Mouse (Mus musculus) thymus, postnatal 0 days (tissue): ENCODE results near the gene Eps15l1. TPM values are rescaled to one million over a fixed set of nuclear protein-coding genes. Genes with fewer than 3 reads are reported as not detected.

Experiments used
- DNase-seq: peaks from one replicate; pipeline ENCODE4 v3.0.0-alpha.2; 2015; ENCODE audit warnings: low spot score
- polyA plus RNA-seq: library from polyadenylated mRNA; unstranded; fragments of >200 nt; fragmentation: Nextera tagmentation; extraction: Ambion mirVana; gene quantifications from 2 replicates; pipeline ENCODE4 v1.2.1, GENCODE M21; 2015

Gene Eps15l1
- polyA plus RNA-seq, 1 experiment from 2014 or later = 35.3 TPM

- DNase-seq = no peak
Observed at GRCm38 (mm10) chr8:72320803-72321583, 100.3 kb downstream of the Eps15l1 start.

- DNase-seq = peak; percentile 18
Observed at GRCm38 (mm10) chr8:72319921-72320802, 101.1 kb downstream of the Eps15l1 start.

DNA sequence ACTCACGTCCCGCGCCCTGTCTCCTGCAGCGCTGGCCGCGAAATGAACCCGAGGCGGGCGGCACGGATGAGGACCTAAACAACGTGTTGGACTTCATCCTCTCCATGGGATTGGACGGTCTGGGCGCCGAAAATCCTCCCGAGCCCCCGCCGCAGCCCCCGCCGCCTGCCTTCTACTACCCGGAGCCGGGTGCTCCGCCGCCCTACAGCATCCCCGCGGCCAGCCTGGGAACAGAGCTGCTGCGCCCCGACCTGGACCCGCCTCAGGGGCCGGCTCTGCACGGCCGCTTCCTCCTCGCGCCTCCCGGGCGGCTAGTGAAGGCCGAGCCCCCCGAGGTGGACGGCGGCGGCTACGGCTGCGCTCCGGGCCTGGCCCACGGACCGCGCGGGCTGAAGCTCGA, 101.9 kb downstream of the Eps15l1 start:
- no peak for DNase-seq

DNA sequence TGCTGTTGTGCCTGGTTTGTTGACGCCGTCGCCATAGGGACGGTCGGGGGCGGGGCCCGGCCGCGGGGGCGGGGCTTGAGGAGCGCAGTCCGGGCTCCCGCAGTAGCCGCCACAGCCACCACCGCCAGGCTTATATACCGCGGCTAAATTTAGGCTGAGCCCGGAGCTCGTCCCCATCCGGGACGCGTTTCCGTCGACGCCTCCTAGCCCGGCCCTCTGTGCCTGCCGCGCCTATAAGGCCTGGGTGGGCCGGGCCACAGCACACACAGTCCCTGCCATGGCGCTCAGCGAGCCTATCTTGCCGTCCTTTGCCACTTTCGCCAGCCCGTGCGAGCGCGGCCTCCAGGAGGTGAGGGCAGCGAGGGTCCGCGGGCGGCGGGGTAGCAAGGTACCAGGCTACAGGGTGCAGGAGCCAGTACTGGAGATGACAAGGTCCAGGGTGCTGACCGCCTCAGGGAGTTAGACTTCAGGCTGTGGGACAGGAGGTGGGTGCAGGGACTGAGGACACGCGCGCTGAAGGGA, 102.4 kb downstream of the Eps15l1 start, which contains the start of gene Klf2:
Gene Klf2, plus strand, starts transcription at position 233 of the 522 bp plus-strand sequence.
- DNase-seq = peak; percentile 90

DNA sequence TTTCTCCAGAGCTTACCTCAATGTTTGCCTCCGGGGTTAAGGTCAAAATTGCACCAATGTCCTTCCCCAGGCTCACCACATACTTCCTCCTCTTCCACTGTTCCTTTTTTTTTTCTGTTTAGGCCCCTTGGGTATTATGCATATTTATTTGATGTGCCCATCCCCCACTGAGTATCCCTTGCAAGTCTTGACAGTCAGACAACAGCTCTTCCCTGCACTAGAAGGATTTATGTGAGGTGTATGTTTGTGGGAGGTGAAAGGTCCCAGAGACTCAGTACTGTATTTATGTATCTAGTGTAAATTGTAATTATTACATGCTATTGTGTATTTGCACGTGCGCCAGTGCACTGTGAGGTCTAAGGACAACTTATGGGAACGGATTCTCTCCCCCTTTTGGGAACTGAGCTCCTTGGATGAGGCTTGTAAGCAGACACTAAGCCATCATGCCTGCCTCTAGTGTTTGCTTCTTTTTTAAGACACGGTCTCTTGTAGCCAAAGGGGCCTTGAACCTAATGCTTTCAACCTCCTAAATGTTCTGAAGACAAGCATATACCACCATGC, 103.4 kb downstream of the Eps15l1 start:
- no peak for DNase-seq

GRCm38 (mm10) chr8:72316053-72316695, 105.1 kb downstream of the Eps15l1 start:
- no peak for DNase-seq

DNA sequence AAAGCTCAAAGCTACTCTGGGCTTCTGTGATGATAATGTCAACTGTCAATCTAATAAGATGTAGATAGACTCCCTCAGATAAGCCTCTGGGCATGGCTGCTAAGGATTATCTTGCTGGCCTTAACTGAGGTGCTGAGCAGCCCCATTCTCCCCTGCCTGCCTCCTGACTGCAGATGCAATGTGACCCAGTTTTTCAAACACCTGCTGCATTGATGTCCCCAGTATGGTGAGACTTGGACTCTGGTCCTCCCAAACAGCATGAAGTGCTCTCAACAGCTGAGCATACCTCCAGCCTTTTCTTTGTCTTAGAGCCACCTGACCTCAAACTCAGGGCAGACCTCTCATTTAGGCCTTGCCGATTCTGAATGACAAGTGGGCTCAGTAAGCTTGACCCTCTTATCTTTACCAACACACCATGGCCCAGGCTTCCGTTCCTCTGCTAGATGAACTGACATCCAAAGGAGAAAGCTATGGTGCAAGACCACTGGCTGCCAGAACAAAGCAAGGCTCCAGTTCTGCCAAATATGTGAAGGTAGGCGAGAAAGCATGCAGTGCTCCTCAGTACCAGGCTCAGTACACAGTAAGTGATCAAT, 108.2 kb downstream of the Eps15l1 start:
- DNase-seq = peak; percentile 77

GRCm38 (mm10) chr8:72310849-72311506, 110.3 kb downstream of the Eps15l1 start:
- DNase-seq = no peak

- no peak for DNase-seq
Observed at GRCm38 (mm10) chr8:72308276-72308675, 113.0 kb downstream of the Eps15l1 start.

DNA sequence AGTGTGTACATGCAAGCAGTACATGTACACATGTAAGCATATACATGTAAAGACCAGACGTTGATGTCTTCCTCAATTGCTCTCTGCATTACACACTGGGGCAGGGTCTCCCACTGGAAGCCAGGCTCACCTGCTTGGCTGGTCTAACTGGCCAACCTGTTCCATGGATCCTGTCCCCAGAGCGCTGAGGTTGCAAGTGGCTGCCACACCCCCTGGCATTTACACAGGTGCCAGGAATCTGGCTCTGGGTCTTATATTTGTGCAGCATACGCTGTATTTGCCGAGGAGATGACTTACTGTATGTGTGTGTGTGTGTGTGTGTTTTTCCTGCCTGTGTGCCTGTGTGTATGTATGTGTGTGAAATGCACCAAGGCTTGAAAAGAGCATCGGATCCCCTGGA, 114.3 kb downstream of the Eps15l1 start:
- DNase-seq = no peak

- no peak for DNase-seq
Observed at GRCm38 (mm10) chr8:72305210-72305905, 115.9 kb downstream of the Eps15l1 start, which contains the start of gene Gm10282. Gene Gm10282, minus strand, starts transcription at chr8:72305260.

DNA sequence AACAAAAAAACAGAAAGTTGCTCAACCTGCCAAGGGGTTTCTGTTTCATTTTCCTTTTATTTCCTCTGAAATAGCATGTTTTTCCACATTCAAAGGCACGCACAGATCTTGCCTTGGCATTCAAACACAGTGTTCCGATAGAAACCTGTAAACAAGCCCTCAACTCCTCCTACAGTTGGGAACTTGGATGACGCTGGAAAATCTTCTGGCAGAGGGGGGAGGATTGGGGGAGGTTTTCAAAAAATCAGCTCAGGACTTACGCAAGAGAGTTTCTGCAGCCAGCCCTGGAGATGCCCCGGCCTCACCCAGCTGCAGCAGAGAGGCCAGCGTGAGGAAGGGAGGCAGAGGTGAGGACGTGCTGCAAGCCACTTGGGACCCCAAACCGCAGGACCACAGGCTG, 117.6 kb downstream of the Eps15l1 start:
- peak; percentile 27 for DNase-seq

GRCm38 (mm10) chr8:72302986-72303612, 118.2 kb downstream of the Eps15l1 start:
- DNase-seq = no peak

DNA sequence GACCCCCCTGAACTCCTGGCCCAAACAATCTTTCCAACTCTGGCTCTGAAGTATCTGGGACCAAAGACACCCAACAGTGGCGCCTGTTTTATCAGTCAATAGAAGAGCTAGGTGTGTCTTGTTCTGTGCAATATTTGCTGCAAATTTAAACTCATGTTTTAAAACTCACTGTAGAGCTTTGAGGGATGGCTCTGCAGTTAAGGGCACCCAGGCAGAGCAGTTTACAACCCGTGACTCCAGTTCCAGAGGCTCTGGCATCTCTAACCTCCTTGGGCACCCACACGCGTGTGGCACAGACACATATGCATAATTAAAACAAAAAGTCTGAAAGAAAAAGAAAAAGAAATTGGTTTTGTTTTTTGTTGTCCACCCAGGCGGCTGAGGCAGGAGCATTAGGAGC, 119.8 kb downstream of the Eps15l1 start:
- no peak for DNase-seq

- no peak for DNase-seq
Observed at GRCm38 (mm10) chr8:72300654-72301400, 120.4 kb downstream of the Eps15l1 start.

DNA sequence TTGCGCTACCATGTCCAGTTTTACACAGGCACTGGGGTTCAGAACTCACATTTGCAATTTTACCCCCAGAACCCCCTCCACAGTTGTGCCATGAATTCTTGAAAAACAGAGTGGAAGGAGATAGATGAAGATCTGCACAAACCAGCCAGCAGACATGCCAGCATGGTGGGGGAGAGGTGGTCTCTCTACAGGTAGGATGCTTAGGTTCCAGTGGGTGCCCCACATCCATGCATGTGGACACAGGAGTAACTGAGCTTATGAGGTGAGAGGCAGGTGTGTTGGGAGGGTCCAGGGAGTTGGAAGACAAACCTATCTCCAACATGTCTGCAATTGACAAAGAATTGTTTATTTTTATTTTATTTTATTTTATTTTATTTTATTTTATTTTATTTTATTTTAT, 122.3 kb downstream of the Eps15l1 start:
- DNase-seq = no peak

- no peak for DNase-seq
Observed at GRCm38 (mm10) chr8:72296561-72296960, 124.7 kb downstream of the Eps15l1 start.

GRCm38 (mm10) chr8:72295679-72296078, 125.6 kb downstream of the Eps15l1 start:
- peak; percentile 75 for DNase-seq
